Mouse (Mus musculus) lung, adult 2 months (tissue): ENCODE results near the gene Rab11fip5. TPM values are rescaled to one million over a fixed set of nuclear protein-coding genes. Genes with fewer than 3 reads are reported as not detected.

Source experiments
- DNase-seq: peaks from one replicate; pipeline ENCODE4 v3.0.0; 2022
- H3K4me1 ChIP-seq: fragments of 200-500 bp; 2 replicates; pipeline ENCODE4 v1.6.1; 2011; ENCODE audit warnings: low read length; ENCODE audit not compliant: control insufficient read depth, insufficient read depth
- H3K4me3 ChIP-seq: fragments of 200-500 bp; replicated peaks from 2 replicates; pipeline ENCODE3; 2011; ENCODE audit warnings: low read depth, mild to moderate bottlenecking, control low read depth, low read length; ENCODE audit errors: extremely low read depth
- CTCF ChIP-seq: fragments of 200-500 bp; IDR thresholded peaks from 2 replicates; pipeline ENCODE4 v1.5.1; 2011; ENCODE audit warnings: mild to moderate bottlenecking, low read length, control low read depth; ENCODE audit not compliant: insufficient read depth
- POLR2A ChIP-seq: fragments of 200-500 bp; IDR thresholded peaks from 2 replicates; pipeline ENCODE4 v1.6.1; 2011; ENCODE audit warnings: low read depth, mild to moderate bottlenecking, control low read depth, low read length, borderline replicate concordance; ENCODE audit errors: extremely low read depth
- WGBS: fragments of 180-500 bp; shearing (Covaris S2); methylation state at CpG from one replicate; pipeline ENCODE4 v1.1.7; 2018; 5-methylcytosine and 5-hydroxymethylcytosine counted together
- polyA plus RNA-seq: library from polyadenylated mRNA; depleted of rRNA; stranded (reverse); fragments of >200 nt; gene quantifications from 2 replicates; pipeline ENCODE4 v1.2.3, GENCODE M21; 2012

Rab11fip5 gene
- polyA plus RNA-seq, 1 experiment: 24.9 TPM

- DNase-seq: no peak
- TF ChIP-seq POLR2A (no peak), CTCF (no peak)
- WGBS: 85% methylated on average over 2 of the region's 2 CpGs
Measured at GRCm38 (mm10) chr6:85395360-85395759, 20.9 kb upstream of the Rab11fip5 start.

GRCm38 (mm10) chr6:85391803-85392202, 17.4 kb upstream of the Rab11fip5 start:
- TF ChIP-seq CTCF: peak; percentile 72
- TF ChIP-seq POLR2A: no peak
- WGBS: 9% methylated on average over 7 of the region's 7 CpGs
- Histone ChIP-seq H3K4me3 (no peak overlapping the region), H3K4me1 (no peaks in the 10 kb centered on the region)
- peak; percentile 71 for DNase-seq

More at GRCm38 (mm10) chr6:85395360-85395759, 20.9 kb upstream of the Rab11fip5 start:
- no peak overlapping the region for H3K4me3 ChIP-seq
- no peaks in the 10 kb centered on the region for H3K4me1 ChIP-seq

DNA sequence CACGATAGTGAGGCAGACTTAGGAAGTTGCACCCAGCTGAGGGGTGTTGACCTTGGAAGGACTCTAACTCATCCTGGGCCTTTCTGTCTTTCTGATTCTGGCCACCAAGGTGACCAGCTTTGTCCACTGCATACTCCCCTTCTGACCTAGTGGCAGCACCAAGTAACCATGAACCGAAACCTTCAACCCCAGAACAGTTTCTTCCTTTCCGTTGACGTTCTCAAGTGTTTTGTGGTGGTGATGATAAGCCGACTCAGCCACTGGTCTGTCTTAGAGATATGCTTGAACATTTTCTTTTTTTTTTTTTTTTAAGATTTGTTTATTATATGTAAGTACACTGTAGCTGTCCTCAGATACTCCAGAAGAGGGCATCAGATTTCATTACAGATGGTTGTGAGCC, 14.2 kb upstream of the Rab11fip5 start:
- Histone ChIP-seq H3K4me3 (no peak overlapping the region), H3K4me1 (no peaks in the 10 kb centered on the region)
- 61% methylated on average over 5 of the region's 5 CpGs for WGBS
- no peak for DNase-seq
- TF ChIP-seq POLR2A (no peak), CTCF (no peak)

DNA sequence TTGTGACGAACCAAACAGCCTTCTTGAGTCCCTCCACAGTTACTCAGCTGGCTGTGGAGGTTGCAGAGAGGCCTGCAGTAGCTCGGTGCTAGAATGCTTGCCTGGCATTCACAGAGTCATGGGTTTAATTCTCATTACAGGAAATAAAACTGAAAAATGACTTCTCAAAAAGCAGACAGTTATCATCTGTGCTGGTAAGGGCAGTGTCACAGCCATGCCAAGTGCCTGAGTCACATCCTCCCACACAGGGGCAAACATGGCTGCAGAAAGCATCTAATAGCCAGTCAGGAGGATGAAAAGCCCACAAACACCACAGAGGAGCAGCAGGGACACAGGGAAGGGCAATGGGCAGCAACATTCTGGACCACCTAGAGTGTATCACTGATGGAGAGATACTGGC, 8.4 kb upstream of the Rab11fip5 start:
- 88% methylated on average over 2 of the region's 2 CpGs for WGBS
- Histone ChIP-seq H3K4me3 (no peak overlapping the region), H3K4me1 (no peaks in the 10 kb centered on the region; the same call in 1 of the 2 replicates)
- TF ChIP-seq POLR2A: no peak
- no peak for TF ChIP-seq CTCF
- DNase-seq: no peak

DNA sequence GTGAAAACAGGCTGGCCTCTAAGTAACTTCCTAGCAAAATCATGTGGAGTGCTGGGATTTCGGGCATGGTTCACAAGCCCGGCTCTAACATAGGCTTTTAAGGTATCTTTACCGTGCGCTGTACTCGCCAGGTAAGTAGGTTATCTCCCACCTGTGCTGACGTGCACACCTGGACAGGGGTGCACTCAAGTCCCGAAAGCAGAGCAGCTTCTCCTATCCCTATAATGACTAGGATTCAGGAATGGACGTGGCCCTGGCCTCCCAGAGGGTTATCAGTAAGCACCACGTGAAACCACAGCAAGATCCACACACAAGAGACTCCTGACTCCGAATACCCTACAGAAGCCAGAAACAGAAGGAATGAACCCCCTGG, 7.2 kb upstream of the Rab11fip5 start:
- 84% methylated on average over 10 of the region's 10 CpGs for WGBS

GRCm38 (mm10) chr6:85380901-85381647, 6.6 kb upstream of the Rab11fip5 start:
- DNase-seq: no peak
- WGBS: 40% methylated on average over 17 of the region's 17 CpGs
- TF ChIP-seq CTCF (no peak), POLR2A (no peak)
- no peak overlapping the region for H3K4me3 ChIP-seq
- H3K4me1 ChIP-seq: no peaks in the 10 kb centered on the region; the same call in 1 of the 2 replicates

More for the DNA sequence above, 7.2 kb upstream of the Rab11fip5 start:
- no peak for TF ChIP-seq CTCF
- no peak for TF ChIP-seq POLR2A
- no peak overlapping the region for H3K4me3 ChIP-seq
- DNase-seq: no peak
- H3K4me1 ChIP-seq: no peaks in the 10 kb centered on the region; the same call in 1 of the 2 replicates

GRCm38 (mm10) chr6:85380201-85380900, 5.9 kb upstream of the Rab11fip5 start:
- no peak overlapping the region for H3K4me3 ChIP-seq
- H3K4me1 ChIP-seq: no peaks in the 10 kb centered on the region; the same call in 1 of the 2 replicates
- 22% methylated on average over 10 of the region's 10 CpGs for WGBS
- TF ChIP-seq CTCF: peak; percentile 70
- TF ChIP-seq POLR2A: no peak
- peak; percentile 68 for DNase-seq

- DNase-seq: no peak
- peaks cover 2% of the 10 kb centered on the region; the same call in 1 of the 2 replicates for H3K4me1 ChIP-seq
- TF ChIP-seq POLR2A (no peak), CTCF (no peak)
- no peak overlapping the region for H3K4me3 ChIP-seq
- 61% methylated on average over 8 of the region's 8 CpGs for WGBS
Measured at GRCm38 (mm10) chr6:85378629-85379028, 4.2 kb upstream of the Rab11fip5 start.

GRCm38 (mm10) chr6:85377876-85378275, 3.4 kb upstream of the Rab11fip5 start:
- Histone ChIP-seq H3K4me3 (no peak overlapping the region), H3K4me1 (peaks cover 5% of the 10 kb centered on the region; the same call in 1 of the 2 replicates)
- WGBS: 71% methylated on average over 5 of the region's 5 CpGs
- TF ChIP-seq CTCF: no peak
- TF ChIP-seq POLR2A: no peak
- no peak for DNase-seq
